Mouse (Mus musculus) hindbrain, embryonic 12.5 days (tissue): ENCODE data around the gene Hoxa7. TPM values are rescaled to one million over a fixed set of nuclear protein-coding genes. Genes with fewer than 3 reads are reported as not detected.

Experiments
- ATAC-seq: fragments of 200-750 bp; cut with Nextera tagmentation; 2 replicates; pipeline ENCODE4 v1.8.0; 2017; ENCODE audit warnings: moderate TSS enrichment; ENCODE audit not compliant: low FRiP score
- H3K27ac ChIP-seq: fragments of 300-500 bp; sonication (generic); 2 replicates; pipeline ENCODE4 v1.5.1; 2016; ENCODE audit warnings: mild to moderate bottlenecking
- H3K27me3 ChIP-seq: fragments of 300-500 bp; sonication (generic); 2 replicates; pipeline ENCODE4 v1.6.1; 2016; ENCODE audit warnings: mild to moderate bottlenecking
- H3K36me3 ChIP-seq: fragments of 300-500 bp; sonication (generic); 2 replicates; pipeline ENCODE4 v1.6.1; 2016; ENCODE audit warnings: mild to moderate bottlenecking
- H3K4me1 ChIP-seq: fragments of 300-500 bp; sonication (generic); 2 replicates; pipeline ENCODE4 v1.6.1; 2016
- H3K4me2 ChIP-seq: fragments of 300-500 bp; sonication (generic); replicated peaks from 2 replicates; pipeline ENCODE4 v1.6.1; 2016; ENCODE audit warnings: mild to moderate bottlenecking
- H3K4me3 ChIP-seq: fragments of 300-500 bp; sonication (generic); 2 replicates; pipeline ENCODE4 v1.5.1; 2016; ENCODE audit warnings: mild to moderate bottlenecking
- H3K9ac ChIP-seq: fragments of 300-500 bp; sonication (generic); 2 replicates; pipeline ENCODE4 v1.6.1; 2016; ENCODE audit warnings: mild to moderate bottlenecking, moderate library complexity
- H3K9me3 ChIP-seq: fragments of 300-500 bp; sonication (generic); replicated peaks from 2 replicates; pipeline ENCODE4 v1.6.1; 2016; ENCODE audit warnings: mild to moderate bottlenecking
- WGBS: fragments of 180-500 bp; shearing (Covaris S2); methylation state at CpG from one replicate; pipeline ENCODE4 v1.1.7; 2016; 5-methylcytosine and 5-hydroxymethylcytosine counted together
- polyA plus RNA-seq: library from polyadenylated mRNA; unstranded; fragments of >200 nt; fragmentation: Nextera tagmentation; extraction: Ambion mirVana; gene quantifications from 2 replicates; pipeline ENCODE4 v1.2.1, GENCODE M21; 2016

Gene Hoxa7
- polyA plus RNA-seq, 1 experiment from 2014 or later, result 0.79 TPM

GRCm38 (mm10) chr6:52251177-52251879 lies 29.7 kb upstream of the Hoxa7 start:
- no peak overlapping the region for H3K9ac ChIP-seq
- 11% methylated on average over 7 of the region's 7 CpGs for WGBS

GRCm38 (mm10) chr6:52249826-52250225 lies 28.2 kb upstream of the Hoxa7 start:
- no peak overlapping the region for H3K9ac ChIP-seq
- no peak overlapping the region for H3K27ac ChIP-seq
- H3K9me3 ChIP-seq, result no peaks in the 10 kb centered on the region
- WGBS, result 4% methylated on average over 4 of the region's 4 CpGs
- no peaks in the 10 kb centered on the region for H3K36me3 ChIP-seq
- H3K4me3 ChIP-seq, result no peak overlapping the region
- no peak overlapping the region for H3K4me2 ChIP-seq
- no peak for ATAC-seq
- H3K27me3 ChIP-seq, result peaks cover 95% of the 10 kb centered on the region
- 0 out of 2 replicates have a peak, but pooled peaks cover 5% of the 10 kb centered on the region for H3K4me1 ChIP-seq

More at GRCm38 (mm10) chr6:52251177-52251879, 29.7 kb upstream of the Hoxa7 start:
- Histone ChIP-seq H3K36me3 (no peaks in the 10 kb centered on the region), H3K9me3 (no peaks in the 10 kb centered on the region), H3K4me1 (0 out of 2 replicates have a peak, but pooled peaks cover 2% of the 10 kb centered on the region), H3K27ac (no peak overlapping the region), H3K4me3 (no peak overlapping the region), H3K4me2 (no peak overlapping the region), H3K27me3 (peaks cover 95% of the 10 kb centered on the region)
- no peak for ATAC-seq

GRCm38 (mm10) chr6:52249415-52249738 lies 27.7 kb upstream of the Hoxa7 start:
- no peaks in the 10 kb centered on the region for H3K9me3 ChIP-seq
- 0 out of 2 replicates have a peak, but pooled peaks cover 5% of the 10 kb centered on the region for H3K4me1 ChIP-seq
- no peak overlapping the region for H3K4me2 ChIP-seq
- no peak overlapping the region for H3K9ac ChIP-seq
- no peaks in the 10 kb centered on the region for H3K36me3 ChIP-seq
- H3K27ac ChIP-seq, result no peak overlapping the region
- no peak overlapping the region for H3K4me3 ChIP-seq
- no peak for ATAC-seq
- WGBS, result 1% methylated on average over 16 of the region's 16 CpGs
- H3K27me3 ChIP-seq, result peaks cover 98% of the 10 kb centered on the region

GRCm38 (mm10) chr6:52248638-52249414 lies 27.2 kb upstream of the Hoxa7 start:
- no peak overlapping the region for H3K27ac ChIP-seq
- no peak overlapping the region for H3K9ac ChIP-seq
- H3K27me3 ChIP-seq, result peaks cover 98% of the 10 kb centered on the region
- no peaks in the 10 kb centered on the region for H3K9me3 ChIP-seq
- H3K4me1 ChIP-seq, result 0 out of 2 replicates have a peak, but pooled peaks cover 5% of the 10 kb centered on the region
- no peak overlapping the region for H3K4me3 ChIP-seq
- no peak overlapping the region for H3K4me2 ChIP-seq
- ATAC-seq, result no peak
- WGBS, result 1% methylated on average over 27 of the region's 27 CpGs
- H3K36me3 ChIP-seq, result no peaks in the 10 kb centered on the region

GRCm38 (mm10) chr6:52247766-52248637 lies 26.3 kb upstream of the Hoxa7 start:
- Histone ChIP-seq H3K9ac (no peak overlapping the region), H3K4me2 (no peak overlapping the region), H3K27ac (no peak overlapping the region), H3K9me3 (no peaks in the 10 kb centered on the region), H3K4me1 (0 out of 2 replicates have a peak, but pooled peaks cover 2% of the 10 kb centered on the region), H3K4me3 (no peak overlapping the region), H3K36me3 (no peaks in the 10 kb centered on the region), H3K27me3 (peaks cover 98% of the 10 kb centered on the region)
- no peak for ATAC-seq
- WGBS, result 1% methylated on average over 23 of the region's 23 CpGs

- H3K27ac ChIP-seq, result no peak overlapping the region
- 3% methylated on average over 3 of the region's 3 CpGs for WGBS
- H3K27me3 ChIP-seq, result peaks cover 98% of the 10 kb centered on the region
- no peak for ATAC-seq
- 0 out of 2 replicates have a peak, but pooled peaks cover 2% of the 10 kb centered on the region for H3K4me1 ChIP-seq
- no peak overlapping the region for H3K4me2 ChIP-seq
- no peak overlapping the region for H3K9ac ChIP-seq
- H3K9me3 ChIP-seq, result no peaks in the 10 kb centered on the region
- no peak overlapping the region for H3K4me3 ChIP-seq
- H3K36me3 ChIP-seq, result no peaks in the 10 kb centered on the region
Observed at GRCm38 (mm10) chr6:52246916-52247315, 25.3 kb upstream of the Hoxa7 start.

GRCm38 (mm10) chr6:52246403-52246803 lies 24.7 kb upstream of the Hoxa7 start:
- H3K27ac ChIP-seq, result no peak overlapping the region
- no peak overlapping the region for H3K4me3 ChIP-seq
- under 1% methylated on average over 26 of the region's 26 CpGs for WGBS
- no peaks in the 10 kb centered on the region for H3K36me3 ChIP-seq
- H3K27me3 ChIP-seq, result peaks cover 98% of the 10 kb centered on the region
- H3K4me1 ChIP-seq, result 0 out of 2 replicates have a peak, but pooled peaks cover 2% of the 10 kb centered on the region
- no peaks in the 10 kb centered on the region for H3K9me3 ChIP-seq
- no peak overlapping the region for H3K4me2 ChIP-seq
- H3K9ac ChIP-seq, result no peak overlapping the region
- ATAC-seq, result no peak

GRCm38 (mm10) chr6:52245757-52246142 lies 24.1 kb upstream of the Hoxa7 start, which contains the start of gene Hoxa11:
Gene Hoxa11, minus strand, starts transcription at chr6:52245810.
- H3K9me3 ChIP-seq, result no peaks in the 10 kb centered on the region
- H3K9ac ChIP-seq, result no peak within 1 kb of the TSS
- no peaks in the 10 kb centered on the region for H3K36me3 ChIP-seq
- H3K27ac ChIP-seq, result no peak within 1 kb of the TSS
- ATAC-seq, result no peak
- H3K4me1 ChIP-seq, result 0 out of 2 replicates have a peak, but pooled peaks cover 2% of the 10 kb centered on the region
- H3K4me2 ChIP-seq, result no peak within 1 kb of the TSS
- no peak within 1 kb of the TSS for H3K4me3 ChIP-seq
- peaks cover 98% of the 10 kb centered on the region for H3K27me3 ChIP-seq
- WGBS, result 1% methylated on average over 20 of the region's 20 CpGs

- no peak for ATAC-seq
- Histone ChIP-seq H3K36me3 (no peaks in the 10 kb centered on the region), H3K4me3 (no peak overlapping the region), H3K9me3 (no peaks in the 10 kb centered on the region), H3K27me3 (peaks cover 98% of the 10 kb centered on the region), H3K9ac (no peak overlapping the region), H3K4me1 (peaks cover 2% of the 10 kb centered on the region; the same call in 1 of the 2 replicates), H3K27ac (no peak overlapping the region), H3K4me2 (no peak overlapping the region)
- WGBS, result 1% methylated on average over 64 of the region's 71 CpGs
Observed at GRCm38 (mm10) chr6:52245040-52245756, 23.5 kb upstream of the Hoxa7 start.

- H3K27ac ChIP-seq, result no peak overlapping the region
- H3K9me3 ChIP-seq, result no peaks in the 10 kb centered on the region
- no peak overlapping the region for H3K9ac ChIP-seq
- ATAC-seq, result no peak
- H3K4me3 ChIP-seq, result no peak overlapping the region
- no peaks in the 10 kb centered on the region for H3K36me3 ChIP-seq
- 3% methylated on average over 23 of the region's 23 CpGs for WGBS
- peaks cover 98% of the 10 kb centered on the region for H3K27me3 ChIP-seq
- H3K4me1 ChIP-seq, result peaks cover 2% of the 10 kb centered on the region; the same call in 1 of the 2 replicates
- no peak overlapping the region for H3K4me2 ChIP-seq
Observed at GRCm38 (mm10) chr6:52244471-52245039, 22.9 kb upstream of the Hoxa7 start.

- Histone ChIP-seq H3K4me1 (peaks cover 2% of the 10 kb centered on the region; the same call in 1 of the 2 replicates), H3K27me3 (peaks cover 96% of the 10 kb centered on the region), H3K36me3 (no peaks in the 10 kb centered on the region), H3K4me2 (no peak overlapping the region), H3K9ac (no peak overlapping the region), H3K4me3 (no peak overlapping the region), H3K9me3 (no peaks in the 10 kb centered on the region), H3K27ac (no peak overlapping the region)
- 3% methylated on average over 12 of the region's 12 CpGs for WGBS
- no peak for ATAC-seq
Observed at GRCm38 (mm10) chr6:52243681-52244121, 22.0 kb upstream of the Hoxa7 start.
